Comparison of ENCODE assay signal across 8 mouse cellular contexts in genomic region chr6:128436356-128437005, GRCm38 (mm10). TPM values are rescaled to one million over a fixed set of nuclear protein-coding genes. Genes with fewer than 3 reads are reported as not detected.
A peak's percentile ranks its signal among the peaks of the same experiment; 100 is the strongest.
DNase-seq lines count a peak whose midpoint lies in the region; ATAC-seq lines count a peak whose summit lies in the region.

No protein-coding gene starts in this region.

- DNase-seq in ovary, postnatal 14 days (ENCODE audit: low spot score), result no peak
- no peak for DNase-seq in urinary bladder, postnatal 4 days (ENCODE audit: low spot score in 2 of 2)
- DNase-seq in layer of hippocampus, adult 18-20 months (ENCODE audit: low spot score in 2 of 2), result no peak

- H3K27me3 ChIP-seq in megakaryocyte, embryonic 14.5 days (replicated peaks), result no peaks in the 10 kb centered on the region
- no peaks in the 10 kb centered on the region for H3K27me3 ChIP-seq in forebrain, embryonic 16.5 days (replicated peaks; ENCODE audit: control insufficient read depth, insufficient read depth, low read length)
- no peaks in the 10 kb centered on the region for H3K27me3 ChIP-seq in limb, embryonic 15.5 days
- no peaks in the 10 kb centered on the region for H3K27me3 ChIP-seq in stomach, embryonic 15.5 days (replicated peaks)

- no peak for ATAC-seq in megakaryocyte, adult 5-6 weeks (ENCODE audit: poor library complexity, severe bottlenecking)
- no peak for ATAC-seq in forebrain, embryonic 16.5 days
- ATAC-seq in limb, embryonic 15.5 days (ENCODE audit: insufficient number of reproducible peaks, low FRiP score, low TSS enrichment, low read depth), result no peak
- no peak for ATAC-seq in stomach, embryonic 15.5 days (ENCODE audit: insufficient read depth, low FRiP score, low read depth)

- peaks cover 43% of the 10 kb centered on the region for H3K4me1 ChIP-seq in megakaryocyte, embryonic 14.5 days
- peaks cover 19% of the 10 kb centered on the region for H3K4me1 ChIP-seq in forebrain, embryonic 16.5 days (replicated peaks; ENCODE audit: control insufficient read depth, insufficient read depth, low read length)
- H3K4me1 ChIP-seq in limb, embryonic 15.5 days, result peaks cover 24% of the 10 kb centered on the region
- peaks cover 7% of the 10 kb centered on the region; the same call in 1 of the 2 replicates for H3K4me1 ChIP-seq in stomach, embryonic 15.5 days

- peaks cover 53% of the 10 kb centered on the region for H3K36me3 ChIP-seq in megakaryocyte, embryonic 14.5 days (replicated peaks; ENCODE audit: low read length)
- H3K36me3 ChIP-seq in forebrain, embryonic 16.5 days (ENCODE audit: control insufficient read depth, insufficient read depth), result peaks cover 39% of the 10 kb centered on the region
- H3K36me3 ChIP-seq in limb, embryonic 15.5 days, result peaks cover 50% of the 10 kb centered on the region
- H3K36me3 ChIP-seq in stomach, embryonic 15.5 days, result peaks cover 44% of the 10 kb centered on the region

- H3K4me3 ChIP-seq in megakaryocyte, embryonic 14.5 days (replicated peaks), result peak overlapping the region; percentile 7
- H3K4me3 ChIP-seq in forebrain, embryonic 16.5 days (replicated peaks; ENCODE audit: low read length), result peak overlapping the region; percentile 90
- H3K4me3 ChIP-seq in limb, embryonic 15.5 days, result peak overlapping the region; percentile 98
- peak overlapping the region; percentile 92 for H3K4me3 ChIP-seq in stomach, embryonic 15.5 days (replicated peaks)

- peak overlapping the region; percentile 66 for H3K4me2 ChIP-seq in forebrain, embryonic 16.5 days (ENCODE audit: low read length)
- peak overlapping the region; percentile 80 for H3K4me2 ChIP-seq in limb, embryonic 15.5 days
- peak overlapping the region; percentile 71 for H3K4me2 ChIP-seq in stomach, embryonic 15.5 days

- H3K27ac ChIP-seq in forebrain, embryonic 16.5 days (ENCODE audit: low read length), result no peak overlapping the region
- H3K27ac ChIP-seq in limb, embryonic 15.5 days, result no peak overlapping the region
- 0 out of 2 replicates have a peak overlapping the region, but pooled peaks have one; percentile 9 for H3K27ac ChIP-seq in stomach, embryonic 15.5 days

- no peaks in the 10 kb centered on the region for H3K9me3 ChIP-seq in megakaryocyte, embryonic 14.5 days
- no peaks in the 10 kb centered on the region for H3K9me3 ChIP-seq in forebrain, embryonic 16.5 days (ENCODE audit: control insufficient read depth, low read length)
- H3K9me3 ChIP-seq in limb, embryonic 15.5 days, result no peaks in the 10 kb centered on the region
- no peaks in the 10 kb centered on the region for H3K9me3 ChIP-seq in stomach, embryonic 15.5 days

- 86% methylated on average over 8 of the region's 8 CpGs for WGBS in forebrain, embryonic 16.5 days
- 90% methylated on average over 8 of the region's 8 CpGs for WGBS in limb, embryonic 15.5 days
- 77% methylated on average over 8 of the region's 8 CpGs for WGBS in stomach, embryonic 15.5 days

- no peak overlapping the region; the same call in 1 of the 2 replicates for H3K9ac ChIP-seq in forebrain, embryonic 16.5 days (replicated peaks; ENCODE audit: low read depth, low read length)
- peak overlapping the region; percentile 11; the same call in 1 of the 2 replicates for H3K9ac ChIP-seq in limb, embryonic 15.5 days
- H3K9ac ChIP-seq in stomach, embryonic 15.5 days, result peak overlapping the region; percentile 81; the same call in 1 of the 2 replicates

RNA-seq across cellular contexts. Expression of gene Fkbp4, which starts 2.0 kb away (rescaled TPM):
- polyA plus RNA-seq in megakaryocyte, embryonic 14.5 days (2012; ENCODE audit: insufficient read depth, low replicate concordance), result 174 and 185 TPM in 2 replicates
- 34.6 and 38.1 TPM in 2 replicates for total RNA-seq in megakaryocyte, adult 5-6 weeks (2015)
- 93.1 and 95.7 TPM in 2 replicates for total RNA-seq in megakaryocyte, adult 5-6 weeks (2017)
- 428 TPM in 2 replicates for polyA plus RNA-seq in forebrain, embryonic 16.5 days (2015; fragmentation: Nextera tagmentation; extraction: Ambion mirVana)
- polyA plus RNA-seq in limb, embryonic 15.5 days (2015; fragmentation: Nextera tagmentation; extraction: Ambion mirVana), result 343 and 346 TPM in 2 replicates
- 407 and 470 TPM in 2 replicates for polyA plus RNA-seq in stomach, embryonic 15.5 days (2015; fragmentation: Nextera tagmentation; extraction: Ambion mirVana)
- 100 to 1,000 TPM; 123 to 132 TPM for total RNA-seq in layer of hippocampus, adult 18-20 months (2021)

RNA-seq across cellular contexts. Expression of gene Itfg2, which starts 11.8 kb away (rescaled TPM):
- polyA plus RNA-seq in megakaryocyte, embryonic 14.5 days (2012; ENCODE audit: insufficient read depth, low replicate concordance), result 10.0 and 20.3 TPM in 2 replicates
- 6.4 and 6.8 TPM in 2 replicates for total RNA-seq in megakaryocyte, adult 5-6 weeks (2015)
- 6.2 and 14.1 TPM in 2 replicates for total RNA-seq in megakaryocyte, adult 5-6 weeks (2017)
- 37.7 and 43.0 TPM in 2 replicates for polyA plus RNA-seq in forebrain, embryonic 16.5 days (2015; fragmentation: Nextera tagmentation; extraction: Ambion mirVana)
- 31.0 and 31.8 TPM in 2 replicates for polyA plus RNA-seq in limb, embryonic 15.5 days (2015; fragmentation: Nextera tagmentation; extraction: Ambion mirVana)
- polyA plus RNA-seq in stomach, embryonic 15.5 days (2015; fragmentation: Nextera tagmentation; extraction: Ambion mirVana), result 28.5 and 29.0 TPM in 2 replicates
- total RNA-seq in layer of hippocampus, adult 18-20 months (2021), result 10 to 100 TPM; 21.1 to 26.3 TPM

RNA-seq across cellular contexts. Expression of gene Nrip2, which starts 37.4 kb away (rescaled TPM):
- not detected in 2 replicates for polyA plus RNA-seq in megakaryocyte, embryonic 14.5 days (2012; ENCODE audit: insufficient read depth, low replicate concordance)
- not detected in 2 replicates for total RNA-seq in megakaryocyte, adult 5-6 weeks (2015)
- 0.15 TPM in 1 of 2 replicates, not detected in the other for total RNA-seq in megakaryocyte, adult 5-6 weeks (2017)
- 5.5 and 8.3 TPM in 2 replicates for polyA plus RNA-seq in forebrain, embryonic 16.5 days (2015; fragmentation: Nextera tagmentation; extraction: Ambion mirVana)
- polyA plus RNA-seq in limb, embryonic 15.5 days (2015; fragmentation: Nextera tagmentation; extraction: Ambion mirVana), result 5.0 and 5.4 TPM in 2 replicates
- polyA plus RNA-seq in stomach, embryonic 15.5 days (2015; fragmentation: Nextera tagmentation; extraction: Ambion mirVana), result 4.7 and 5.3 TPM in 2 replicates
- total RNA-seq in layer of hippocampus, adult 18-20 months (2021), result 10 to 100 TPM; 14.6 to 16.4 TPM

Comparison
In these comparisons a context has a peak if more than half of its experiments do, and no peak if none do; other contexts are left out.
1. H3K4me3 ChIP-seq: peak in every context shown above with its lines; median percentile 98 in limb, embryonic 15.5 days; 92 in stomach, embryonic 15.5 days; 90 in forebrain, embryonic 16.5 days; 7 in megakaryocyte, embryonic 14.5 days.